Mouse (Mus musculus): ENCODE measurements around the gene Cdh23. TPM values are rescaled to one million over a fixed set of nuclear protein-coding genes. Genes with fewer than 3 reads are reported as not detected.

The Cdh23 gene
- polyA plus RNA-seq, 1 experiment from 2014 or later, result 0.25 TPM

- no peaks in the 10 kb centered on the region for H3K27me3 ChIP-seq
- H3K4me3 ChIP-seq (replicated peaks), result peak overlapping the region; percentile 74
- 23% methylated on average over 3 of the region's 3 CpGs for WGBS (ENCODE audit: insufficient replicate concordance)
- peaks cover 69% of the 10 kb centered on the region for H3K4me1 ChIP-seq (replicated peaks)
- ATAC-seq (ENCODE audit: insufficient read depth), result no peak
- H3K9ac ChIP-seq, result peak overlapping the region; percentile 82; the same call in 1 of the 2 replicates
- H3K36me3 ChIP-seq (replicated peaks), result no peaks in the 10 kb centered on the region
- peak overlapping the region; percentile 94 for H3K27ac ChIP-seq (replicated peaks)
- peak overlapping the region; percentile 87 for H3K4me2 ChIP-seq
- no peaks in the 10 kb centered on the region for H3K9me3 ChIP-seq (replicated peaks)
These were observed 345.5 kb downstream of the Cdh23 start for GRCm38 (mm10) chr10:60350805-60351167.

- Histone ChIP-seq H3K9ac (peak overlapping the region; percentile 82; the same call in 1 of the 2 replicates), H3K4me1 (replicated peaks) (peaks cover 70% of the 10 kb centered on the region), H3K4me3 (replicated peaks) (peak overlapping the region; percentile 74), H3K9me3 (replicated peaks) (no peaks in the 10 kb centered on the region), H3K4me2 (peak overlapping the region; percentile 87), H3K36me3 (replicated peaks) (no peaks in the 10 kb centered on the region), H3K27ac (replicated peaks) (peak overlapping the region; percentile 94), H3K27me3 (no peaks in the 10 kb centered on the region)
- no peak for ATAC-seq (ENCODE audit: insufficient read depth)
- WGBS (ENCODE audit: insufficient replicate concordance), result 42% methylated on average over 5 of the region's 5 CpGs
These were observed 346.0 kb downstream of the Cdh23 start for GRCm38 (mm10) chr10:60350077-60350804.

- no peaks in the 10 kb centered on the region for H3K27me3 ChIP-seq
- 55% methylated on average over 5 of the region's 5 CpGs for WGBS (ENCODE audit: insufficient replicate concordance)
- H3K4me3 ChIP-seq (replicated peaks), result peak overlapping the region; percentile 74
- no peaks in the 10 kb centered on the region for H3K9me3 ChIP-seq (replicated peaks)
- peaks cover 72% of the 10 kb centered on the region for H3K4me1 ChIP-seq (replicated peaks)
- peak overlapping the region; percentile 82 for H3K9ac ChIP-seq
- ATAC-seq (ENCODE audit: insufficient read depth), result peak; percentile 64
- no peaks in the 10 kb centered on the region for H3K36me3 ChIP-seq (replicated peaks)
- H3K27ac ChIP-seq (replicated peaks), result peak overlapping the region; percentile 94
- peak overlapping the region; percentile 87 for H3K4me2 ChIP-seq
These were observed 346.6 kb downstream of the Cdh23 start for GRCm38 (mm10) chr10:60349644-60350043.

GRCm38 (mm10) chr10:60349056-60349455, 347.2 kb downstream of the Cdh23 start:
- H3K9ac ChIP-seq, result peak overlapping the region; percentile 82
- peaks cover 78% of the 10 kb centered on the region for H3K4me1 ChIP-seq (replicated peaks)
- no peaks in the 10 kb centered on the region for H3K36me3 ChIP-seq (replicated peaks)
- 29% methylated on average over 6 of the region's 6 CpGs for WGBS (ENCODE audit: insufficient replicate concordance)
- H3K27me3 ChIP-seq, result no peaks in the 10 kb centered on the region
- H3K4me3 ChIP-seq (replicated peaks), result peak overlapping the region; percentile 74
- H3K9me3 ChIP-seq (replicated peaks), result no peaks in the 10 kb centered on the region
- peak; percentile 14; the same call in 1 of the 2 replicates for ATAC-seq (ENCODE audit: insufficient read depth)
- peak overlapping the region; percentile 94 for H3K27ac ChIP-seq (replicated peaks)
- H3K4me2 ChIP-seq, result peak overlapping the region; percentile 87

- H3K4me2 ChIP-seq, result peak overlapping the region; percentile 87
- H3K27ac ChIP-seq (replicated peaks), result peak overlapping the region; percentile 94
- H3K36me3 ChIP-seq (replicated peaks), result no peaks in the 10 kb centered on the region
These were observed 348.3 kb downstream of the Cdh23 start for GRCm38 (mm10) chr10:60347768-60348610.

GRCm38 (mm10) chr10:60346701-60347405, 349.4 kb downstream of the Cdh23 start, which contains the start of gene Vsir:
Gene Vsir, plus strand, starts transcription at chr10:60346851.
- Histone ChIP-seq H3K4me3 (replicated peaks) (peak within 1 kb of the TSS; percentile 74), H3K36me3 (replicated peaks) (no peaks in the 10 kb centered on the region), H3K4me1 (replicated peaks) (peaks cover 71% of the 10 kb centered on the region), H3K27ac (replicated peaks) (peak within 1 kb of the TSS; percentile 94), H3K9me3 (replicated peaks) (no peaks in the 10 kb centered on the region), H3K27me3 (no peaks in the 10 kb centered on the region), H3K4me2 (peak within 1 kb of the TSS; percentile 87), H3K9ac (peak within 1 kb of the TSS; percentile 82)
- ATAC-seq (ENCODE audit: insufficient read depth), result peak; percentile 60
- WGBS (ENCODE audit: insufficient replicate concordance), result under 1% methylated on average over 37 of the region's 37 CpGs

More at GRCm38 (mm10) chr10:60347768-60348610, 348.3 kb downstream of the Cdh23 start:
- no peaks in the 10 kb centered on the region for H3K27me3 ChIP-seq
- H3K4me3 ChIP-seq (replicated peaks), result peak overlapping the region; percentile 74
- H3K9me3 ChIP-seq (replicated peaks), result no peaks in the 10 kb centered on the region
- peak overlapping the region; percentile 82 for H3K9ac ChIP-seq
- H3K4me1 ChIP-seq (replicated peaks), result peaks cover 81% of the 10 kb centered on the region
- ATAC-seq (ENCODE audit: insufficient read depth), result peak; percentile 61
- 20% methylated on average over 9 of the region's 9 CpGs for WGBS (ENCODE audit: insufficient replicate concordance)

- Histone ChIP-seq H3K27me3 (no peaks in the 10 kb centered on the region), H3K4me3 (replicated peaks) (0 out of 2 replicates have a peak overlapping the region, but pooled peaks have one; percentile 74), H3K27ac (replicated peaks) (no peak overlapping the region), H3K9ac (peak overlapping the region; percentile 17; the same call in 1 of the 2 replicates), H3K4me1 (replicated peaks) (peaks cover 68% of the 10 kb centered on the region), H3K4me2 (peak overlapping the region; percentile 87), H3K9me3 (replicated peaks) (no peaks in the 10 kb centered on the region), H3K36me3 (replicated peaks) (no peaks in the 10 kb centered on the region)
- ATAC-seq (ENCODE audit: insufficient read depth), result no peak
- 66% methylated on average over 4 of the region's 4 CpGs for WGBS (ENCODE audit: insufficient replicate concordance)
These were observed 350.2 kb downstream of the Cdh23 start for GRCm38 (mm10) chr10:60346056-60346455.

- Histone ChIP-seq H3K4me1 (replicated peaks) (peaks cover 50% of the 10 kb centered on the region), H3K27me3 (no peaks in the 10 kb centered on the region), H3K36me3 (replicated peaks) (no peaks in the 10 kb centered on the region), H3K4me2 (no peak overlapping the region; the same call in 1 of the 2 replicates), H3K9me3 (replicated peaks) (no peaks in the 10 kb centered on the region), H3K9ac (no peak overlapping the region), H3K27ac (replicated peaks) (no peak overlapping the region), H3K4me3 (replicated peaks) (no peak overlapping the region)
- WGBS (ENCODE audit: insufficient replicate concordance), result 13% methylated on average over 3 of the region's 3 CpGs
- ATAC-seq (ENCODE audit: insufficient read depth), result no peak
These were observed 352.2 kb downstream of the Cdh23 start for GRCm38 (mm10) chr10:60344111-60344510.

GRCm38 (mm10) chr10:60341528-60341927, 354.8 kb downstream of the Cdh23 start:
- no peak overlapping the region for H3K9ac ChIP-seq
- no peak for ATAC-seq (ENCODE audit: insufficient read depth)
- no peak overlapping the region for H3K27ac ChIP-seq (replicated peaks)
- peaks cover 24% of the 10 kb centered on the region for H3K4me1 ChIP-seq (replicated peaks)
- 30% methylated on average over 9 of the region's 9 CpGs for WGBS (ENCODE audit: insufficient replicate concordance)
- no peak overlapping the region for H3K4me3 ChIP-seq (replicated peaks)
- no peak overlapping the region for H3K4me2 ChIP-seq
- H3K36me3 ChIP-seq (replicated peaks), result no peaks in the 10 kb centered on the region
- H3K27me3 ChIP-seq, result no peaks in the 10 kb centered on the region
- no peaks in the 10 kb centered on the region for H3K9me3 ChIP-seq (replicated peaks)

- no peak overlapping the region for H3K4me2 ChIP-seq
- 74% methylated on average over 4 of the region's 4 CpGs for WGBS (ENCODE audit: insufficient replicate concordance)
These were observed 361.3 kb downstream of the Cdh23 start for GRCm38 (mm10) chr10:60335021-60335420.

More at GRCm38 (mm10) chr10:60335021-60335420, 361.3 kb downstream of the Cdh23 start:
- Histone ChIP-seq H3K4me3 (replicated peaks) (no peak overlapping the region), H3K9me3 (replicated peaks) (no peaks in the 10 kb centered on the region), H3K27ac (replicated peaks) (no peak overlapping the region), H3K27me3 (no peaks in the 10 kb centered on the region), H3K36me3 (replicated peaks) (no peaks in the 10 kb centered on the region), H3K4me1 (replicated peaks) (no peaks in the 10 kb centered on the region; the same call in 1 of the 2 replicates), H3K9ac (no peak overlapping the region)
- no peak for ATAC-seq (ENCODE audit: insufficient read depth)

All from liver, embryonic 15.5 days (tissue).